Mouse (Mus musculus) heart, embryonic 15.5 days (tissue): ENCODE measurements around the gene Ldhd. TPM values are rescaled to one million over a fixed set of nuclear protein-coding genes. Genes with fewer than 3 reads are reported as not detected.

Experiments used
- ATAC-seq: fragments of 200-750 bp; cut with Nextera tagmentation; replicated peaks from 2 replicates; pipeline ENCODE4 v1.8.0; 2017; ENCODE audit warnings: low read depth, moderate TSS enrichment; ENCODE audit not compliant: insufficient number of reproducible peaks, insufficient read depth, low FRiP score
- H3K27ac ChIP-seq: fragments of 300-500 bp; sonication (generic); 2 replicates; pipeline ENCODE4 v1.5.1; 2015; ENCODE audit warnings: mild to moderate bottlenecking, inconsistent platforms
- H3K27me3 ChIP-seq: fragments of 300-500 bp; sonication (generic); 2 replicates; pipeline ENCODE4 v1.6.1; 2015; ENCODE audit warnings: inconsistent platforms
- H3K36me3 ChIP-seq: fragments of 300-500 bp; sonication (generic); 2 replicates; pipeline ENCODE4 v1.6.1; 2015; ENCODE audit warnings: mild to moderate bottlenecking, inconsistent platforms
- H3K4me1 ChIP-seq: fragments of 300-500 bp; sonication (generic); replicated peaks from 2 replicates; pipeline ENCODE4 v1.6.1; 2015; ENCODE audit warnings: inconsistent platforms
- H3K4me2 ChIP-seq: fragments of 300-500 bp; sonication (generic); 2 replicates; pipeline ENCODE4 v1.6.1; 2015; ENCODE audit warnings: inconsistent platforms, mild to moderate bottlenecking, moderate library complexity
- H3K4me3 ChIP-seq: fragments of 300-500 bp; sonication (generic); 2 replicates; pipeline ENCODE4 v1.5.1; 2015; ENCODE audit warnings: mild to moderate bottlenecking, inconsistent platforms
- H3K9ac ChIP-seq: fragments of 300-500 bp; sonication (generic); 2 replicates; pipeline ENCODE4 v1.6.1; 2015; ENCODE audit warnings: mild to moderate bottlenecking, inconsistent platforms
- H3K9me3 ChIP-seq: fragments of 300-500 bp; sonication (generic); replicated peaks from 2 replicates; pipeline ENCODE4 v1.6.1; 2016; ENCODE audit warnings: inconsistent platforms
- WGBS: fragments of 180-500 bp; shearing (Covaris S2); methylation state at CpG from one replicate; pipeline ENCODE4 v1.1.7; 2015; ENCODE audit warnings: mixed read lengths; 5-methylcytosine and 5-hydroxymethylcytosine counted together
- polyA plus RNA-seq: library from polyadenylated mRNA; unstranded; fragments of >200 nt; fragmentation: Nextera tagmentation; extraction: Ambion mirVana; gene quantifications from 2 replicates; pipeline ENCODE4 v1.2.1, GENCODE M21; 2015

Gene Ldhd
- 0.79 and 1.0 TPM in 2 replicates for polyA plus RNA-seq

DNA sequence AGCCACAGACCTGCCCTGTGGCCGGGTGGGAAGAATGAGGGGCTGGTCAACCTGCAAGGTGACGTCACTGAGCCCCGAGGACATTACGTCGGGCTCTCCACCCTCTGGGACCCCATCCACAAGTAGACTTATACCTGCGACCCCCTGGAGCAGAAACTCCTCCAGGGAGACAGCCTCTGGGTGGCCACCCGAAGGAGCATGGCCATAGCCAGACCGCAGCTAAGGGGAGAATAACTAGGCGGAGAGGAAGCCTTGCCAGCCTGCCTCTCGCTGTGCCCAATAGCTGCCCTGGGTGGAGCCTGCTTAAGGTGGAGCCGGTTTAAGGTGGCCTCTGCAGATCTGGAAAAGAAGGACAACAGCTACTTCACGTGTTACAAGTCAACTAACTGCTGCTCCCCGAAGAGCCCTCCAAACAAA is at the start of gene Ldhd:
TSS of gene Ldhd (minus strand) at position 270 of the 417 bp plus-strand sequence.
- peak within 1 kb of the TSS; percentile 42 for H3K9ac ChIP-seq
- H3K9me3 ChIP-seq, result no peaks in the 10 kb centered on the region
- no peaks in the 10 kb centered on the region for H3K27me3 ChIP-seq
- peaks cover 12% of the 10 kb centered on the region for H3K4me1 ChIP-seq
- 29% methylated on average over 13 of the region's 13 CpGs for WGBS
- peak within 1 kb of the TSS; percentile 66 for H3K4me2 ChIP-seq
- ATAC-seq, result peak; percentile 32
- no peak within 1 kb of the TSS for H3K27ac ChIP-seq
- no peaks in the 10 kb centered on the region for H3K36me3 ChIP-seq
- H3K4me3 ChIP-seq, result peak within 1 kb of the TSS; percentile 47

DNA sequence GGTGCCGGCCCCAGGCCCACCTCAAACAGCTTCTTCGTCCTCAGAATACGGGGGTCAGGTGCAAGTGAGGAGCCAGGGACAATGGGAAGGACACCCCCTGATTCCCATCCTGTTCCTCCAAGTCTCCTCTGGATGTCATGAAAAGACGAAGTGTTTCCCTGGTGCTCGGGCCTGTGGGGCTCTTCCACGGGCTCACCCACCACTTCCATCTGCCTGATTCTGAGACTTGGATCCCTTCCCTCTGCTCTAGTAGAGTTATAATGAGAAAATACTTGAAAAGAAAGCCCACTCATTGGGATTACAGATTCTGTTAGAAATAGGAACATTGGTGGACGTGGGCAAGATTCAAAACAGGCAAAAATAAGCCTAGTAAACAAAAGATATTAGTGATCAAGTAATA is 48.7 kb upstream of the Ldhd start:
- H3K27ac ChIP-seq, result no peak overlapping the region
- no peak overlapping the region for H3K4me3 ChIP-seq
- no peaks in the 10 kb centered on the region for H3K27me3 ChIP-seq
- H3K4me2 ChIP-seq, result no peak overlapping the region
- no peak for ATAC-seq
- H3K4me1 ChIP-seq, result no peaks in the 10 kb centered on the region
- H3K9ac ChIP-seq, result no peak overlapping the region
- 91% methylated on average over 7 of the region's 7 CpGs for WGBS
- H3K9me3 ChIP-seq, result no peaks in the 10 kb centered on the region
- H3K36me3 ChIP-seq, result no peaks in the 10 kb centered on the region

DNA sequence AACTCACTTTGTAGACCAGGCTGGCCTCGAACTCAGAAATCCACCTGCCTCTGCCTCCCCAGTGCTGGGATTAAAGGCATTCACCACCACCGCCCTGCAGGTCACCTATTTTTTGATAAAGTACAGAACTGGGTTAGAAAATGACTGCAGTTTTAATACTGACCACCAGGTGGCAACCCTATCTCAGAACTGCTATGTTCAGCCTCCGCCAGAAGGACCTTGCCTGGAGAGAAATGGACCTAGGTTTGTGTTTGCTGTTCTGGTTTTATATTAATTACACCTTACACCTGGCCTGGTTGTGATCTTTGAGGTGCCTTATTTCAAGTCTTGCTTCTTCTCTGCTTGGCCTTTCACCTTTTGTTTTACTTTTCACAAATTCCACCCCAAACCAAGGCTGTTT is 47.9 kb upstream of the Ldhd start:
- H3K4me2 ChIP-seq, result no peak overlapping the region
- WGBS, result 20% methylated on average over 3 of the region's 3 CpGs
- H3K4me1 ChIP-seq, result no peaks in the 10 kb centered on the region
- no peak overlapping the region for H3K4me3 ChIP-seq
- H3K36me3 ChIP-seq, result no peaks in the 10 kb centered on the region
- H3K9ac ChIP-seq, result no peak overlapping the region
- no peak overlapping the region for H3K27ac ChIP-seq
- no peak for ATAC-seq
- H3K27me3 ChIP-seq, result no peaks in the 10 kb centered on the region
- no peaks in the 10 kb centered on the region for H3K9me3 ChIP-seq

DNA sequence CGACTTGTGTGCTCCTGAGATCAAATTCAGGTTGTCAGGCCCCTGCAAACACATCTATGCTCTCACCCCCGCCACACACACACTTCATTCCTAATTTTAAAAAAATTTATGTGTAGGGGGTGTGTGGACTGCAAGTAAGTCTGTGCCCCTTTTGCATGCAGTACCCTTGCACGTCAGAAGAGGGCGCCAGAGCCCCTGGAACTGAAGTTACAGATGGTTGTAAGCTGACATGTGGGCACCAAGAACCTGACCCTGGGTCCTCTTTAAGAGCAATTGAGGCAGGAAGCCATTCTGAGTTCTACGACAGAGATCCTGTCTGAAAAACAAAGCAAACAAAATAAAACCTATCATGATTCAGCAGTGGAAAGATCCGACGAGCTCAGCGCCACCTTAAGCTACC is 46.1 kb upstream of the Ldhd start:
- WGBS, result 76% methylated on average over 8 of the region's 8 CpGs
- ATAC-seq, result no peak
- Histone ChIP-seq H3K4me1 (no peaks in the 10 kb centered on the region), H3K4me3 (no peak overlapping the region), H3K36me3 (peaks cover 3% of the 10 kb centered on the region), H3K9ac (no peak overlapping the region), H3K9me3 (no peaks in the 10 kb centered on the region), H3K27me3 (no peaks in the 10 kb centered on the region), H3K27ac (no peak overlapping the region), H3K4me2 (no peak overlapping the region)

DNA sequence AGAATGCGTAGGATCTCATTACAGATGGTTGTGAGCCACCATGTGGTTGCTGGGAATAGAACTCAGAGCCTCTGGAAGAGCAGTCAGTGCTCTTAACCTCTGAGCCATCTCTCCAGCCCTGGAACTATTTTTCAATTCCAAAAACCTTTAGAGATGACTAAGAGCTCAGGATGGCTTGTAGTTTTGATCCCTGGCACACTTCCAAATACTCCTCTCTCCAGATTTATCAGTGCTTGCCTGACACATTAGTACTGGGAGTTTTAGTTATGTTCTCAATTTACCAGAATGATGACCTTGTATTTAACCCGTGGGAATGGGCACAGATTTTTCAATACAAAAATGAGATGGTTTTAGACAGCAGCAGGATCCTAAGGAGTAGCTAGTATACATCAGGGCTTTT is 36.6 kb upstream of the Ldhd start:
- H3K9ac ChIP-seq, result no peak overlapping the region
- H3K9me3 ChIP-seq, result no peaks in the 10 kb centered on the region
- ATAC-seq, result no peak
- peaks cover 36% of the 10 kb centered on the region for H3K36me3 ChIP-seq
- no peak overlapping the region for H3K27ac ChIP-seq
- no peak overlapping the region for H3K4me2 ChIP-seq
- no peak overlapping the region for H3K4me3 ChIP-seq
- H3K4me1 ChIP-seq, result no peaks in the 10 kb centered on the region
- WGBS, result 71% methylated on average over 2 of the region's 2 CpGs
- no peaks in the 10 kb centered on the region for H3K27me3 ChIP-seq

DNA sequence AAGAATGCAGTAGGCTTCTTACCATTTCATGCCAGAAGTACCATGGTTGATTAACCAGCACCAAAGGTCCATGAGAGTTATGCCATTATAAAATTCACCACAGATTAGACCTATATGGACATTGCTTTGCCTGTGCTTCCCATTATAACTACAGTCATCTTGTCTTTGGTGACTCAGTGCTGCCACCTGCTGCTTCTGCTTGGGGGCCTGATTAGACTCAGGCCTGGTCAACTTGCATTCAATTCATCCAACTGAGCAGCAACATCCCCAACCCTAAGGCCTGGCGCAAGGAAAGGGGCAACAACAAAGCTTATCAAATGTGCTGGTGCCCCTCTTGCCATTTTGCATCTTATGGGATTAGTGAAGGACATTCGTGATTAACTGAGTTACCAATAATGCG is 32.3 kb upstream of the Ldhd start:
- no peak overlapping the region for H3K4me2 ChIP-seq
- no peak overlapping the region for H3K4me3 ChIP-seq
- H3K9me3 ChIP-seq, result no peaks in the 10 kb centered on the region
- ATAC-seq, result 0 out of 2 replicates have a peak, but pooled peaks have one; percentile 39
- no peak overlapping the region for H3K9ac ChIP-seq
- H3K27ac ChIP-seq, result no peak overlapping the region
- H3K36me3 ChIP-seq, result peaks cover 7% of the 10 kb centered on the region; the same call in 1 of the 2 replicates
- 80% methylated on average over 3 of the region's 3 CpGs for WGBS
- no peaks in the 10 kb centered on the region for H3K27me3 ChIP-seq
- H3K4me1 ChIP-seq, result peaks cover 15% of the 10 kb centered on the region

DNA sequence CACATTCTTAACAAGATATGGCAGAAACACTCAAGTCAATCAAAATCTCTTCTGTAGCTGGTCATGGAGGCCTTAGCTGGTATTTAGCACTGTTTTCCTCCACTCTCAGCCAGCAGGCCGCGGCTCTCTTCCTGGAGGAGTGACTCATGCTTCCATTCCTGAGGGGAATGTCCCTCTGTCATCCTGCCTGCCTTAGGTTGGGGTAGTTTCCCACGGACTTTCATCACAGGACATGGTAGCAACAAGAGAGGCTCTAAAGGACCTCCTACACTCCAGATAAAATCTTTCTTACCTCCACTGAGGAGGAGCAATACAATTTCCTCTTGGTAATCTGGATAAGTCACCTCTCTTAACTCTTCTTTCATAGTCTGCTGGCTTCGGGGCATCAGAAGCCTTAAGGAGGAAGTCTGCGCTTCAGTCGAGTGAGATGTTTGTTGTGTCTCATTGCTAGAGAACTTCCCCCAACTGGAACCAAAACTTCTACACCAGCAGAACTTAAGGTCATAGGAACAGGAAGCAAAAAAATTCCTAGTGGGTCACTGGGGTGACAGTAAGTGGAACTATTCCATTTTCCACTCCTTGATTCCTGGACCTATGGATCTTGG is 28.7 kb upstream of the Ldhd start:
- Histone ChIP-seq H3K9ac (no peak overlapping the region), H3K27ac (peak overlapping the region; percentile 61), H3K27me3 (no peaks in the 10 kb centered on the region), H3K4me1 (peaks cover 24% of the 10 kb centered on the region), H3K4me3 (no peak overlapping the region), H3K4me2 (no peak overlapping the region), H3K9me3 (no peaks in the 10 kb centered on the region), H3K36me3 (peaks cover 7% of the 10 kb centered on the region; the same call in 1 of the 2 replicates)
- WGBS, result 42% methylated on average over 6 of the region's 6 CpGs
- ATAC-seq, result 0 out of 2 replicates have a peak, but pooled peaks have one; percentile 54

DNA sequence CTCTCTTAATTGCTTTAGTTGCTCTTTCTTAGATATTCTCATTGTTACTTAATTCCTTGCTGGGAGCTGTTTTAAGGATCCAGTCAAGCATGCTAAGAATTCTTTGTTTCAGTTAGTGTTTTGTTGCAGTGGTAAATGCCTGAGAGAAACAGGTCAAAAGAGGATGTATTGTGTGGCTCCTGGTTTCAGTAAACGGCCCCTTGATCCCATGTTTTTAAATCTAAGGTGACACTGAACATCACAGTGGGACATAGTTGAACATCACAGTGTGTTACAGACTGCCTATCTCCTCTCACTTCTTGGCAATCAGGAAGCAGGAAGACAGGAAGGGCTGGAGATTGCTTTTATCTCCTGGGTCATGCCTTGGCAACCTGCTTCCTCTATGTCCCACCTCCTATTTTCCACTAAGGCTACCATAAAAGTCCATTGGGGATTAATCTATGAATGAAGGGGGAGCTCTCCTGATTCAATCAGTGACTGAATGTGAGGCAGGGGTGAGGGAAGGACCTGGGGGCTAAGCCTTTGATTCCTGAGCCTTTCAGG is 27.2 kb upstream of the Ldhd start:
- Histone ChIP-seq H3K9ac (no peak overlapping the region), H3K4me1 (peaks cover 24% of the 10 kb centered on the region), H3K27ac (no peak overlapping the region), H3K36me3 (peaks cover 7% of the 10 kb centered on the region; the same call in 1 of the 2 replicates), H3K27me3 (no peaks in the 10 kb centered on the region), H3K4me3 (no peak overlapping the region), H3K4me2 (no peak overlapping the region), H3K9me3 (no peaks in the 10 kb centered on the region)
- no peak for ATAC-seq
- WGBS, result 34% methylated on average over 1 of the region's 1 CpGs

DNA sequence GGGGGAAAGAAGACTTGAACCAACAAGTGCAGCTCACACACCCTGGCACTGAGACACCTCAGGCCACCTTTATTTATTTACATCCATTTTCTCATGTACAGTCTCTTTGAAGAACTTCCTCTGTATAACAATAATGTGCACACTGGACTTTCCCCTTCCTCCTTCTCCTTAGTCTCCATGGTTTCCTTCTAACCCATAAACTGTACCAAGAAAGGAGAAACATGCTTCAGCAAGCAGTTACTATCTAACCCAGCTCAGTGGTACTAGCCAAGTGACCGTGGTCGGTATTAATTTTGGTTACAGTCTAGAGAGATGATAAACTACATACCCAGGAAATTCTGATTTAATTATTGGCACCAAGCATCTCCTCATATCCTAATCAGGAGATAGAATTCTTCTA is 23.4 kb upstream of the Ldhd start:
- ATAC-seq, result no peak
- Histone ChIP-seq H3K9ac (no peak overlapping the region), H3K4me2 (no peak overlapping the region), H3K27me3 (no peaks in the 10 kb centered on the region), H3K36me3 (no peaks in the 10 kb centered on the region), H3K4me3 (no peak overlapping the region), H3K27ac (no peak overlapping the region), H3K4me1 (peaks cover 18% of the 10 kb centered on the region), H3K9me3 (no peaks in the 10 kb centered on the region)
- 84% methylated on average over 2 of the region's 2 CpGs for WGBS

DNA sequence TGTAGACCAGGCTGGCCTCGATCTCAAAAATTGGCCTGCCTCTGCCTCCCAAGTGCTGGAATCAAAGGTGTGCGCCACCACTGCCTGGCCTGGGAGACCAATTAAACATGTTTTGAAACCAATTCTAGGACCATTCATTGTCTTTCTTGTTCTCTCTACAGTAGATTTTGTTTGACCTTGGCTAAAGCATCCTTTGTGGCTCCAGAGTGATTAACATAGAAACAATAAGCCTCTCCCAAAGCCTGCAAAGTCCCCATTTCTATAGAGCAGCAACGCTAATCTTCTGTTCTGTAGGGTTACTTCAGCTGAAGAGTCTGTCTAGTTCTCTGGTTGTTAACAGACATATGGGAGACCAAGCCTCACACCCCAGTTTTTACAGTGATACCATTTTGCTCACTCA is 20.5 kb upstream of the Ldhd start:
- Histone ChIP-seq H3K27me3 (no peaks in the 10 kb centered on the region), H3K27ac (no peak overlapping the region), H3K9me3 (no peaks in the 10 kb centered on the region), H3K4me1 (peaks cover 9% of the 10 kb centered on the region), H3K4me2 (no peak overlapping the region), H3K4me3 (no peak overlapping the region), H3K9ac (no peak overlapping the region), H3K36me3 (no peaks in the 10 kb centered on the region)
- no peak for ATAC-seq
- WGBS, result 92% methylated on average over 3 of the region's 3 CpGs

DNA sequence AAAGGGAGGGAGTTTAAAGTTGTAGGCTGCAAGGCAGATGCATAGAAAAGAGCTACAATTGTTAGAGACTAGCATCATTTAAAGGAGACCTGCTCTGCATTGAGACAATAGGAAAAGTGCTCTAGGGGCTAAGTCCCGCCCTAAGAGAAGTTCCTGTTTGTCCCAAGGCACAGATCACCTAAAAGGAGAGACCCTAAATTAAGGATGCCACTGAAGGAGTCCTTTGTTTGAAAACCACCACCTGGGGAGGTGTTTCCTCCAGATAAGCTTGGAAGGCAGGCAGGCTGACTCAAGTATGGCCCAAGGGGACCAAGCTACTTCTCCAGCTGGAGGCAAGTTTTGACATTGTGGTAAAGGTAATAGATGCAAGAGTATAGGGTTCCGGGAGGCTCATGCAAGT is 18.7 kb upstream of the Ldhd start:
- 68% methylated on average over 2 of the region's 2 CpGs for WGBS
- H3K4me1 ChIP-seq, result peaks cover 12% of the 10 kb centered on the region
- no peak overlapping the region for H3K4me2 ChIP-seq
- H3K9me3 ChIP-seq, result no peaks in the 10 kb centered on the region
- H3K27ac ChIP-seq, result no peak overlapping the region
- H3K36me3 ChIP-seq, result no peaks in the 10 kb centered on the region
- no peak overlapping the region for H3K4me3 ChIP-seq
- no peaks in the 10 kb centered on the region for H3K27me3 ChIP-seq
- no peak overlapping the region for H3K9ac ChIP-seq
- ATAC-seq, result no peak

DNA sequence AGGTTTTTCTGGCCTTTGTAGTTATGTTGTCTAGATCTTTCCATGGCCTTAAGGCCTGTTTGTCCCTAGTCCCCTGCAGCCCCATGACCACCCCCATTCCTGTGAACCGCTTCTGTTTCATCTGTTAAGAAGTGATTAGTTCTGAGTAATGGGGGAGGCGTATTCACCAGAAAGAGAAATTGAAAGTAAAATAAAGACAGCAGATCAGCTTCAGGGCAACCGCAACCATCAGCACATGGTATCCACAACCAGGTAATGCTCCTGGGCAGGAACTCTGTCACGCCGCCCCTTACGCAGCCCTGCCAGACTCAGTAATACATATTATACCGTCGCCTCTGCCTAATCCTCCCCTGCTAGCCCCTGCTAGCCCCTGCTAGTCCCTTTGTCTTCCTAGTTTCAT is 15.5 kb upstream of the Ldhd start:
- Histone ChIP-seq H3K4me2 (no peak overlapping the region), H3K4me3 (no peak overlapping the region), H3K4me1 (peaks cover 20% of the 10 kb centered on the region), H3K9ac (no peak overlapping the region), H3K36me3 (no peaks in the 10 kb centered on the region), H3K9me3 (no peaks in the 10 kb centered on the region), H3K27ac (no peak overlapping the region), H3K27me3 (no peaks in the 10 kb centered on the region)
- ATAC-seq, result no peak
- WGBS, result 89% methylated on average over 8 of the region's 8 CpGs
